Mouse (Mus musculus) liver, embryonic 14.5 days (tissue): ENCODE data around the gene Calcoco2. TPM values are rescaled to one million over a fixed set of nuclear protein-coding genes. Genes with fewer than 3 reads are reported as not detected.
"Not testable (repeated sequence)": the region's sequence is repeated elsewhere in the genome, so short reads cannot be mapped to it uniquely, and the experiment has no call there.

Source experiments
- ATAC-seq: fragments of 200-750 bp; cut with Nextera tagmentation; 2 replicates; pipeline ENCODE4 v1.8.0; 2017; ENCODE audit warnings: moderate number of reproducible peaks, mild to moderate bottlenecking, moderate library complexity; ENCODE audit not compliant: insufficient read depth
- DNase-seq, 3 experiments: peaks; one replicate each; pipeline ENCODE4 v3.0.0-alpha.2; 2012 to 2013; ENCODE audit warnings: low read depth in 3 of 3, low spot score in 3 of 3
- H3K27ac ChIP-seq: fragments of 300-500 bp; sonication (generic); 2 replicates; pipeline ENCODE4 v1.5.1; 2014; ENCODE audit warnings: moderate library complexity, mild to moderate bottlenecking, control low read depth, inconsistent platforms
- H3K27me3 ChIP-seq: fragments of 300-500 bp; sonication (generic); 2 replicates; pipeline ENCODE4 v1.6.1; 2014; ENCODE audit warnings: mild to moderate bottlenecking, low read length, moderate library complexity; ENCODE audit not compliant: control insufficient read depth, insufficient read depth
- H3K36me3 ChIP-seq: fragments of 300-500 bp; sonication (generic); replicated peaks from 2 replicates; pipeline ENCODE4 v1.6.1; 2014; ENCODE audit warnings: low read depth; ENCODE audit not compliant: control insufficient read depth, insufficient read depth
- H3K4me1 ChIP-seq, 2 experiments: fragments of 200-500 bp in 1 of 2; fragments of 300-500 bp in 1 of 2; sonication (generic) in 1 of 2; replicated peaks; 2 replicates each; pipeline ENCODE4 v1.6.1; 2012 to 2014; ENCODE audit warnings: antibody characterized with exemption in 1 of 2, inconsistent platforms in 1 of 2, low read length in 1 of 2; ENCODE audit not compliant: control insufficient read depth in 2 of 2, insufficient read depth in 2 of 2
- H3K4me2 ChIP-seq: fragments of 300-500 bp; sonication (generic); 2 replicates; pipeline ENCODE4 v1.6.1; 2014; ENCODE audit warnings: low read depth, mild to moderate bottlenecking, control low read depth, moderate library complexity
- H3K4me3 ChIP-seq, 2 experiments: fragments of 200-500 bp in 1 of 2; fragments of 300-500 bp in 1 of 2; sonication (generic) in 1 of 2; 2 replicates each; pipeline ENCODE4 v1.5.1; 2012 to 2014; ENCODE audit warnings: low read depth in 2 of 2, low read length in 2 of 2, mild to moderate bottlenecking in 2 of 2, control low read depth in 1 of 2, inconsistent platforms in 1 of 2, moderate library complexity in 1 of 2; ENCODE audit not compliant: insufficient read depth in 1 of 2
- H3K9ac ChIP-seq: fragments of 300-500 bp; sonication (generic); replicated peaks from 2 replicates; pipeline ENCODE4 v1.6.1; 2014; ENCODE audit warnings: mild to moderate bottlenecking, control low read depth, moderate library complexity
- H3K9me3 ChIP-seq: fragments of 300-500 bp; sonication (generic); 2 replicates; pipeline ENCODE4 v1.6.1; 2016; ENCODE audit warnings: low read length, mixed read lengths; ENCODE audit not compliant: control insufficient read depth
- CTCF ChIP-seq: IDR thresholded peaks from 2 replicates; pipeline ENCODE4 v1.5.1; 2016; ENCODE audit warnings: antibody characterized with exemption, low read depth, control low read depth
- EP300 ChIP-seq: IDR thresholded peaks from 2 replicates; pipeline ENCODE4 v1.6.1; 2016; ENCODE audit warnings: antibody characterized with exemption, low read depth
- WGBS: fragments of 180-500 bp; shearing (Covaris S2); extraction: QIAGEN DNeasy Blood & Tissue Kit; methylation state at CpG from one replicate; pipeline ENCODE4 v1.1.7; 2014; ENCODE audit not compliant: insufficient replicate concordance; 5-methylcytosine and 5-hydroxymethylcytosine counted together
- polyA plus RNA-seq, 2 experiments: library from polyadenylated mRNA; depleted of rRNA in 1 of 2; stranded (reverse) in 1 of 2; unstranded in 1 of 2; fragments of >200 nt; fragmentation: Nextera tagmentation in 1 of 2; extraction: Ambion mirVana in 1 of 2; gene quantifications; 2 replicates each; pipeline versions ENCODE4 v1.2.1 to v1.2.3; 2012 to 2014

Gene Calcoco2
- polyA plus RNA-seq, 2 experiments: not detected

GRCm38 (mm10) chr11:96135847-96136246 is 24.1 kb upstream of the Calcoco2 start:
- no peaks in the 10 kb centered on the region; the same call in 1 of the 2 replicates for H3K27me3 ChIP-seq
- peaks cover 0 to 2% of the 10 kb centered on the region in 2 experiments; a peak in 2 of 4 replicates for H3K4me1 ChIP-seq
- no peaks in the 10 kb centered on the region for H3K9me3 ChIP-seq
- TF ChIP-seq EP300 (no peak), CTCF (no peak)
- WGBS: 70% methylated on average over 8 of the region's 8 CpGs
- DNase-seq (no peak), ATAC-seq (no peak)
- H3K36me3 ChIP-seq: no peaks in the 10 kb centered on the region
- H3K4me3 ChIP-seq: no peak overlapping the region
- no peak overlapping the region for H3K4me2 ChIP-seq
- H3K27ac ChIP-seq: no peak overlapping the region
- H3K9ac ChIP-seq: no peak overlapping the region

GRCm38 (mm10) chr11:96133239-96133865 is 21.6 kb upstream of the Calcoco2 start, which contains the start of gene Ttll6:
TSS of gene Ttll6 (plus strand) at chr11:96133786.
- 18% methylated on average over 16 of the region's 16 CpGs for WGBS
- DNase-seq (peak; percentile 9 to 31 (median 24)), ATAC-seq (no peak)
- no peak within 1 kb of the TSS for H3K9ac ChIP-seq
- no peak within 1 kb of the TSS for H3K27ac ChIP-seq
- no peaks in the 10 kb centered on the region for H3K36me3 ChIP-seq
- no peaks in the 10 kb centered on the region; the same call in 1 of the 2 replicates for H3K27me3 ChIP-seq
- H3K4me2 ChIP-seq: 0 out of 2 replicates have a peak within 1 kb of the TSS, but pooled peaks have one; percentile 9
- TF ChIP-seq CTCF: peak; percentile 85
- TF ChIP-seq EP300: no peak
- no peak within 1 kb of the TSS for H3K4me3 ChIP-seq
- no peaks in the 10 kb centered on the region for H3K9me3 ChIP-seq
- peaks cover 0 to 4% of the 10 kb centered on the region in 2 experiments; a peak in 2 of 4 replicates for H3K4me1 ChIP-seq

GRCm38 (mm10) chr11:96130606-96131005 is 18.8 kb upstream of the Calcoco2 start:
- ATAC-seq (no peak), DNase-seq (no peak)
- Histone ChIP-seq H3K36me3 (no peaks in the 10 kb centered on the region), H3K4me1 (peaks cover 0 to 4% of the 10 kb centered on the region in 2 experiments; a peak in 2 of 4 replicates), H3K27me3 (peaks cover 7% of the 10 kb centered on the region; the same call in 1 of the 2 replicates), H3K4me3 (no peak overlapping the region), H3K4me2 (no peak overlapping the region), H3K9me3 (no peaks in the 10 kb centered on the region), H3K27ac (no peak overlapping the region), H3K9ac (no peak overlapping the region)
- TF ChIP-seq CTCF: no peak
- no peak for TF ChIP-seq EP300
- 48% methylated on average over 10 of the region's 10 CpGs for WGBS

- peak overlapping the region; percentile 48 for H3K4me2 ChIP-seq
- peaks cover 21% of the 10 kb centered on the region for H3K27me3 ChIP-seq
- H3K4me1 ChIP-seq: no peaks in the 10 kb centered on the region
- peak overlapping the region in 1 of 2 experiments; percentile 16; a peak in 1 of 4 replicates for H3K4me3 ChIP-seq
- 3% methylated on average over 45 of the region's 45 CpGs for WGBS
- H3K36me3 ChIP-seq: no peaks in the 10 kb centered on the region
- H3K27ac ChIP-seq: no peak overlapping the region
- ATAC-seq (no peak), DNase-seq (no peak)
- H3K9me3 ChIP-seq: no peaks in the 10 kb centered on the region
- no peak for TF ChIP-seq CTCF
- no peak for TF ChIP-seq EP300
- no peak overlapping the region for H3K9ac ChIP-seq
These were observed 12.5 kb upstream of the Calcoco2 start for GRCm38 (mm10) chr11:96124052-96124914.

- H3K9me3 ChIP-seq, H3K4me3 ChIP-seq, H3K36me3 ChIP-seq, H3K27ac ChIP-seq, DNase-seq, ATAC-seq, H3K4me2 ChIP-seq, H3K9ac ChIP-seq, H3K4me1 ChIP-seq: not testable (repeated sequence)
- 45% methylated on average over 4 of the region's 4 CpGs for WGBS
- peaks cover 21% of the 10 kb centered on the region for H3K27me3 ChIP-seq
These were observed 11.0 kb upstream of the Calcoco2 start for GRCm38 (mm10) chr11:96122806-96123205.
